Mouse (Mus musculus): Measurements from ENCODE around the gene Pde4a.
"Not testable (repeated sequence)": the region's sequence is repeated elsewhere in the genome, so short reads cannot be mapped to it uniquely, and the experiment has no call there.

The Pde4a gene

GRCm38 (mm10) chr9:21220490-21221382 is 55.2 kb downstream of the Pde4a start:
- DNase-seq (ENCODE audit: low read depth): peak; percentile 95

DNA sequence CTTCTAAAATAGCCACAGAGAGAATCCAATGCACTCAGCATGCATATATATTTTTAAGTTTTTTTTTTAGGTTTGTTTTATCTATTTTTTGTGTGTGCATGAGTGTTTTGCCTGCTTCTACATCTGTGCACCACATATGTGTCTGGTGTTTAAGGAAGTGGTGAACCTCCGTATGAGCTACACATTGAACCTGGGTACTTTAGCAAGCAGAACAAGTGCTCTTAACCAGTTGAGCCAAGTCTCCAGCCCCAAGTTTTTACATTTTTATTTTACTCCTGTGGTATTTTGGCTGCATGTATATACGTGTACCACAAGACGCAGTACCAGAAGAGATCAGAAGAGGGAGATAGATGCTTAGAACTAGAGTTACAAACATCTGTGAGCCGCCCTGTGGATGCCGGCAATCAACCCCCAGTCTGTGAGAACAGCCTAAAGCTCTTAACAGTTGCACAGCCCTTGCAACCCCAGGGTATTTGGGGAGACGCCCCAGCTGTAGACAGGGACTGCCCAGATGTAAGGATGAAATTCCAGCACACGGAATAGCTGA is 55.9 kb downstream of the Pde4a start:
- DNase-seq (ENCODE audit: low read depth): peak; percentile 93

GRCm38 (mm10) chr9:21223490-21223889 is 58.0 kb downstream of the Pde4a start:
- DNase-seq (ENCODE audit: low read depth): not testable (repeated sequence)

- DNase-seq (ENCODE audit: low read depth): no peak
These were observed 58.4 kb downstream of the Pde4a start for GRCm38 (mm10) chr9:21223906-21224305.

DNA sequence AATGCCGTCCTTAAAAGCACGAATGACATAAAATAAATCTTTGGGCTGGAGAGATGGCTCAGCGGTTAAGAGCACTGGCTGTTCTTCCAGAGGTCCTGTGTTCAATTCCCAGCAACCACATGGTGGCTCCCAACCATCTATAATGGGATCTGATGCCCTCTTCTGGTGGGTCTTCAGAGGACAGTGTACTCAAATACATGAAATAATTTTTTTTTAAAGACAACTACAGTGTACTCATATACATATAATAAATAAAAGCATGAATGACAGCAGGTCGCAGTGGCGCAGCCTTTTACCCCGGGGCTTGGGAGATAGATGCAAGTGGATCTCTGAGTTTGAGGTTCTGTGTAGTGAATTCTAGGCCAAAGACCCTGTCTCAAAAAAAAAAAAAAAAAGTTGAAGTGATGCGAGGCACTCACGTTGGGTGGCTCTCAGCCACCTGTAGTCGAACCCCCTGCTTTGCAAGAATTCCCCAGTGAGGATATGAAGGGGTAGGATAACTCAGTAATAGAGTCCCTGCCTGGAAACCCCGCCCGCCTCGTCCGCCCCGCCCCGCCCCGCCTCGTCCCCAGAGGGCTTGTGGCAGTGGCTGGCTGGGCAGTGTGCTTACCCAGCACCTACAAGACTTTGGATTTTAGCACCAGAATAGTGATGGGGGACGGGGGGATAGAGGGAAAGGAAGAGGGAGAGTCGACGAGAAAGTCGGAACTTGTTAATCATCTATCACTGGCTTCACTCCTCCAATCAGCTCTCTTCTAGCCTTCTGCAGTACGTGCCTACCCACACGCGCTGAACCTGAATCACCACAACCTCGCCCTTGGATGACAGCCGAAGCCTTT is 59.3 kb downstream of the Pde4a start:
- peak; percentile 52 for DNase-seq (ENCODE audit: low read depth)

DNA sequence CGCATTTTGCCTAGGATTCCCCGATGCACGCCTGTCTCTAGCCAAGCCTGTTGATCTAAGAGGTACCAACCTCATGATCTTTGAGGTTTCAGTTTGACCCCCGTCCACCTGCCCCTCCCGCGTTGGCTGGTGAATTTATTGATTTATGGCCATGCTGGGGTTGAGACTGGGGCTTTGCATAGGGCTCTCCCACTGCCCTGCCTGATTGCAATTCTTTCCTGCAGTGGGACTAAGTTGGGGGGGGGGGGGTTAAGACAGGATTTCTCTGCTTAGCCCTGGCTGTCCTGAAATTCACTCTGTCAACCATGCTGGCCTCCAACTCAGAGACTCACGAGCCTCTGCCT is 59.9 kb downstream of the Pde4a start:
- DNase-seq (ENCODE audit: low read depth): no peak

DNA sequence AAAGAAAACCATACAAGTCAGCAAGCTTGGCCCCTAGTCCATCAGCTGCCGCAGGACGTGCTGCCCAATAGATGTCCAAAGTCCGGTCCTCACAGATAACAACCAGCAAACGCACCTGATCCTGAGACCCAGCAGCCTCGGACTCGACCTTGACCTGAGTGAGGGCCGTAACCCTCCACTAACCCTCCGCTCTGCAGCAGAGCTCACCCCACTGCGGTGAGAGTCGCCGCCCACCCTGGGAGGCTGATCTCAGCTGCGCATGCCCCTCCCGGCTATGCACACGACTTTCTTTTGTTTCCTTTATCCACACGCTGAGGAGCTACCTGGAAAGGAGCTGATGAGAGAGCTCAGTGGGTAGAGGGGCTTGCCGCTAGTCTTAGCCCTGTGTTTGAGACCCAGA is 61.8 kb downstream of the Pde4a start:
- no peak for DNase-seq (ENCODE audit: low read depth)

DNA sequence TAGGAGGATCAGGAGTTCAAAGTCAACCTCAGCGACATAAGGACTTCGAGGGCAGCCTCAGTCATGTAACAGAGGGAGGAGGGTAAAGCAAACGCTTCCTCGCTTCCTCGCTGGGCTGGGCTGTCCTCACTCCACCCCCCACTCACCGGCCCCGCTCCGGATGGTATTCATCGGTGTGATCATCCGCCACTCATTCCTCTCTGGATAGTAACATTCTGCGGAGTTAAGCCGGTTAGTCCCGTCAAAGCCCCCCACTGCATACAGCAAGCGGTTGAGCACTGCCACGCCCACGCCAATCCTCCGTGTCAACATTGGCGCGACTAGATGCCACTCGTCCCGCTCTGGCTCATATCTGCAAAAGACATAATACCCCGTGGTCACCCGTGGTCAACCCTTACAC is 66.0 kb downstream of the Pde4a start:
- no peak for DNase-seq (ENCODE audit: low read depth)

DNA sequence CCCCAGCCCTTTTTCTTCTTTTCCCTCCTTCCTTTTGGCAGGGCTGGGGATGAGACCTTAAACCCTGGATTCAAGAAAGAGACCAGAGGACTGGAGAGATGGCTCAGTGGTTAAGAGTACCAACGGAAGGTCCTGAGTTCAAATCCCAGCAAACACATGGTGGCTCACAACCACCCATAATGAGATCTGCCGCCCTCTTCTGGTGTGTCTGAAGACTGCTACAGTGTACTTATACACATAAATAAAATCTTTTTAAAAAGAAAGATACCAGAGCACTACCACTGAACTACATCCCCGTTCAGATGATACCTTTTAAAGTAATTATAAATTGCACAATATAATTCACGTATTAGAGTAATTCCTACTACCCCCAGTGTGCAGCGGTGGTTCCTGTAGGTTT is 67.4 kb downstream of the Pde4a start:
- DNase-seq (ENCODE audit: low read depth): no peak

DNA sequence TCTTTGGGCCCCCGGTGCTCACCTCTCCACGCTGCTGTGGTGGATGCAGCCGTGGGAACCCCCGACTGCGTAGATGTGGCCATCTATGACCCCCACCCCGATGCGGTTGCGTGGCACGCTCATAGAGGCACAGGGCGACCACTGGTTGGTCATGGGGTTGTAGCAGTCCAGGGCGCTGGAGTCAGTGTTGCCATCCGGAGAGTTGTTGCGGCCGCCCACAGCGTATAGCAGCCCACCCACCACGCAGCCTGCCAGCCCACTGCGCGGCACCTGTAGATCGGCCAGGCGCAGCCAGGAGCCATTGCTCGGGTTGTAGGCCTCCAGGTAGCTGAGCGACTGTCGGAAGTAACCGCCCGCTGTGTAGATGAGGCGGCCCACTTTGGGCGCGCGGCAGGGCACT is 67.9 kb downstream of the Pde4a start:
- no peak for DNase-seq (ENCODE audit: low read depth)

GRCm38 (mm10) chr9:21233805-21234204 is 68.3 kb downstream of the Pde4a start:
- no peak for DNase-seq (ENCODE audit: low read depth)

DNA sequence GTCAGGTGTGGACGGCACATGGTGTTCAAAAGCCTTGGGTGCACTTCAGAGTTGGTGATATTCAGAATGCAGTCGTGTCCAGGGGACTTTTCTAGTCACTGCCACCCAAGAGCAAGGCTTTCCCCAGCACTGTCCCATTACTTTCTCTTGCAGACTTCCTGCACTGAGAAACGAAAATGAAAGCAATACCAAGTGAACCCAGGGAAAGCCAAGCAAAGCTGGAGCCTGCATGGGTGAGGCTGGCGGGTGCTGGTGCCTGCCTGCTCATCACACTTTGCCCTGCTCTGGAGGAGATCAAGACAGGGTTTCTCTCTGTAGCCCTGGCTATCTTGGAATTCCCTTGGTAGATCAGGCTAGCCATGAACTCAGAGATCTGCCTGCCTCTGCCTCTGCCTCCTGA is 69.8 kb downstream of the Pde4a start:
- peak; percentile 71 for DNase-seq (ENCODE audit: low read depth)

- DNase-seq (ENCODE audit: low read depth): no peak
These were observed 71.5 kb downstream of the Pde4a start for GRCm38 (mm10) chr9:21236991-21237367.

DNA sequence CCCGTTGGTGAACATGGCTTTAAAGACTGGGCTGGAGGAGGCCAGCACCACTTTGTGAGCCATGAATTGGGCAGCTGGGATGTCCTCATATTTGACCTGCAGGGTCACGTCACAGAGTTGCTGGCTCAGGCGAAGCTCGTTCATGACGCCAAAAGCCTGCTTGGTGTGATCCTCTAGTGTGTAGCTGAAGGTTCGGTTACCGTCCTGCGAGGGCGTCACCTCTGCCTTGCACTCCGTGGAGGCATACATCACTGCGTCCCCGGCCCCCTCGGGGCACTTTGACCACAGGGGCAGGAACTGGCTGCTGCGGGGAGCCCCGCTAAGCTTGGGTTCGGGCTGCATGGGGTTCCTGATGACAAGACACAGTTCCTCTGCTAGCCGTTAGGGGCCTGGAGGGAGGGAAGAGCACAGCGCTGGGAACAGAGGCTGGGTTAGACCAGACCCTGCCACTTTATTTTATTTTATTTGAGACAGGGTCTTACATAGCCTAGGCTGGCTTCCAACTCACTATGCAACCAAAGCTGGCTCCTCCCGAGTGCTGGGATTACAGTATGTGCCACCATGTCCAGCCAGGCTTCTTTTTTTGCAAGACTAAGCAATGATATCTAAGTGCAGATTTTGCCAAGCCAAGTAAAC is 72.0 kb downstream of the Pde4a start:
- DNase-seq (ENCODE audit: low read depth): peak; percentile 59

DNA sequence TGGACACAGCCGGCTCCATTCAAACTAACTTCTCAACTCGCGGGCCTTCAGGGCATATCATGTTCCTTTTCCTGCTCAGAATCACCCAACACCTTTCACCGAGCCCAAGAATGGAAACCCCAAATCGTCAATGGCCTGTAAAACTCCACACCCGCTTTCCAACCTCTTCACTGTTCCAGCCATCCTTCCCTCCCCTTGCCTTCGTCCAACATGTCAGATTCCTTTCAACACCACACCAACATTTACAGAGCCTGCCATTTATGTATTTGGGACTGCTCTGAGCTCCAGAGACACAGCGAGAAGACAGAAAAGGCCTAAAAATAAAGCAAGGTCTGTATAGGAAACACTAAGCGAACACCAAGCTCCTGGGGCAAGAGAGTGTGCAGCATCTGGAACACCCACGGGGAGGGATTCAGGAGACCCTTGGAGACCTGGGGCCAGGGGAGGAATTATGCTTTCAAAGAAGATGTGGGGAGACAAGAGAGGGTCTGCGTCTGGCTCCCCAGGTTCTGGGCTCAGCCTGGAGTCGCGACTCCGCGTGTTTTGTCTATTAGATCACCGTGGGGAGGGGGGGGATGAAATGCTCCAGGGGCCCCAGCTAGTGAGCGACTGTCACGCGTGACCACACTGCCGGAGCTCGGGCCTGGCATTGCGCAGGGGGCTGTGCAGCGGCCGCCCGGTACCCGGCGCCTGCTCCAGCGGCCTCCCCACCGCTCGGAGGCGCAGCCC is 72.7 kb downstream of the Pde4a start:
- peak; percentile 40 for DNase-seq (ENCODE audit: low read depth)

DNA sequence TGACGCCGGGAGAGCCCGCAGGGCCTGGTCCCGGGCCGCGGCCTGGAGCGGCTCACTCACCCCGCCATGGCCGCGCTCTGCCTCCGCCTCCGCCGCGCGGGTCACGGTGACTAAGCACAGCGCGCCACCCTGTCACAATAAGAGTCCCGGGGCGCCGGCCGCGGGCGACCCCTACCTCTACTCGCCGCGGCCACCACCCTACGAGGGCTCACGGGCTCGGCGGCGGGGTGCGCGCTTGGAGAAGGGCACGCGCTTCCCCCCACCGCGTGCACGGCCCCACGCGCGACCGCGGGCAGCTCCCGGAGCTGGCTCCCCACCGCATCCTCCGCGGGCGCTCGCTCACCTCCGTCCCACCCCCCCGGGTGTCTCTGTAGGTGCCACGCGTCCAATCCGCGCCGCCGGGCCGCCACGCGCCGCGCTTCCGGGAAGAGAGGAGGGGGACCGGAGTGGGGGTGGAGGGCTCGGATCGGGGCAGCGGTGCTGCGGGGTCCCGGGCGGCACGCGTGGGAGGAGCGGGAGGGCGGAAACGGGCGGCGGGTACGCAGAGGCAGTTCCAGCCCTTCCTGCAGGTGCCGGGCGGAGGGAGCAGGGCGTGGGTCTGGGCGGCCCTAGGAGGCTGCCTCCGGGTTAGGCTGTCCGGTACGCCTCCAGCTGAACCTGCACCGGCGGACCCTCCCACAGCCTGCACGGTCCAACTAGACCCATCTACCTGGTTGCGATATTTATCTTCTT is 73.4 kb downstream of the Pde4a start, which contains the start of gene Keap1:
Gene Keap1, minus strand, starts transcription at position 629 of the 732 bp plus-strand sequence.
- DNase-seq (ENCODE audit: low read depth): peak; percentile 85

- no peak for DNase-seq (ENCODE audit: low read depth)
These were observed 73.9 kb downstream of the Pde4a start for GRCm38 (mm10) chr9:21239465-21239848.

DNA sequence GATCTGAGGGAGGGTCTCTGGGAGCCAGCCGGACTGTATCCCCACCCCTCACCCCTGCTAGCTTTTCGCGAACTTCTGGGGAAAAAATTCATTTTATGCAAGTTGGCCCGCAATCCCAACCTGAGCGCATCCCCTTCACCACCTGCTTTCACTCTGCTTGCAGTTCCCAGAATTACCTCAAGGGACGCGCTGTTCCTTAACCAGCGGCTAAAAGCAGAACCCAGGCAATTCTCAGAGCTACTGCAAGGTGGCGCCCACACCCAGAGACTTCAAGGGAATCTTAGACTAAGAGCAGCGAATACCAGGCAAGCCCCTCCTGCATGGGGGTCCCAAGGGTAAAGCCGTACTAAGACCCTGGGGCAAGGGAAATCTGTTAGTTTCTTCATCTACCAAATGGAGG is 75.8 kb downstream of the Pde4a start:
- peak; percentile 96 for DNase-seq (ENCODE audit: low read depth)

DNA sequence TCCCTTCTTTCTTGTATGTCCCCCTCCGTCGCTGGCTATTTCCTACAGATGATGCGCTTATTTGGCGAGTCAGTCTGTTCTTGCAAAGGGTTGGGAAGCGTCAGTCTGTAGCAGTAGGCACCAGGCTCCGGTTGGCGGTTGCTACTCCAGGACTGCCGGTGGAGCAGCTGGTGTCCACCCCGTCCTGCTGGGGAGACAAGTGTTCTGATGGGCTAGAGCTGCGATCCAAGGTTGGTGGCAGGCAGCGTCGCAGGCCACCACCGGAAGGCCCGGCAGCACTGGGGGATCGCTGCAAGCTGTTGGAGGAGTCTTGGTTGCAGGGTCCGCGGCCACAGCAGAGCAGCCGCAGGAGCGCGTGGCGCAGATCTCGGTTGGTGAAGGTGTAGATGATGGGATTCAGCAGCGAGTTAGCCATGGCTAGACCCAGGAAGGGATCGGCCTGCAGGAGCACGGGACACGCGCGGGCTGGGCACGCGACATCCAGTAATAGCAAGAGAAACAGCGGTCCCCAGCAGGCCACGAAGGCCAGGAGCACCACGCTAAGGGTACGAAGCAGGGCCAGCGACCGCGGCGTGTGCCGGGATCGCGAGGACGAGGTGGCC is 78.4 kb downstream of the Pde4a start:
- DNase-seq (ENCODE audit: low read depth): peak; percentile 32

DNA sequence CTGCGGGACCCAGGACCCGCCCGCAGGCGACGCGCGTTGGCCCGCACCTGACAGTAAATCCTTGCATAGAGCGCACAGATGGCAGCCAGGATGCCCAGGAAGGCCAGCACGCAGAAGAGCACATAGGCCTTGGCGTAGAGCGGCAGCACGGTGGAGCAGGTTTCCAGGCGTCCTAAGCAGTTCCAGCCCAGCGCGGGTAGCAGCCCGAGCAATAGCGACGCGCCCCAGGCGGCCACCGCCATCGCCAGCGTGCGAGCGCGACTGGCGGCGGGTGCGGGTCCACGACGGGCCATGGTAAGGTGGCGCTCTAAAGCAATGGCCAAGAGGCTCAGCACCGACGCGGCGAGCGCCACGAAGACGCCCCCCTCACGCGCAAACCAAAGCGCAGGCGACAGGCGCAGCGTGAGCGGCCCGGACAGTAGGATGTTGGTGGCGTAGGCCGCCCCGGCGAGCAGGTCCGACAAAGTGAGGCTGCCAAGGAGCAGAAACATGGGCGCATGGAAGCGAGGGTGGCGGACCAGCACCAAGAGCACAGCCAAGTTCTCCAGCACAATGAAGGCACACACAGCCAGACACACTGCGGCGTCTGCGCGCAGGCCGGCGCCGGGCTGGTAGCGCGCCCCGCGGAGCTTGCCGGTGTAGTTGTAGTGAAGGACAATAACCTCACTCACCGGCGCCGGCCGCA is 79.1 kb downstream of the Pde4a start:
- DNase-seq (ENCODE audit: low read depth): peak; percentile 49

Measured in naive thymus-derived CD4-positive, alpha-beta T cell, adult 2 months (primary cell).